Mouse (Mus musculus) hindbrain, embryonic 16.5 days (tissue): ENCODE measurements around the gene Atad2b. TPM values are rescaled to one million over a fixed set of nuclear protein-coding genes. Genes with fewer than 3 reads are reported as not detected.

ENCODE experiments used
- ATAC-seq: fragments of 200-750 bp; cut with Nextera tagmentation; 2 replicates; pipeline ENCODE4 v1.8.0; 2017; ENCODE audit warnings: moderate TSS enrichment, moderate library complexity
- H3K27ac ChIP-seq: fragments of 300-500 bp; sonication (generic); 2 replicates; pipeline ENCODE4 v1.5.1; 2014; ENCODE audit warnings: low read depth, mild to moderate bottlenecking, control low read depth, low read length, moderate library complexity
- H3K27me3 ChIP-seq: fragments of 300-500 bp; sonication (generic); replicated peaks from 2 replicates; pipeline ENCODE4 v1.6.1; 2014; ENCODE audit warnings: low read length; ENCODE audit not compliant: control insufficient read depth, insufficient read depth
- H3K36me3 ChIP-seq: fragments of 300-500 bp; sonication (generic); 2 replicates; pipeline ENCODE4 v1.6.1; 2014; ENCODE audit warnings: mild to moderate bottlenecking, low read length, moderate library complexity, mixed read lengths; ENCODE audit not compliant: control insufficient read depth, insufficient read depth
- H3K4me1 ChIP-seq: fragments of 300-500 bp; sonication (generic); 2 replicates; pipeline ENCODE4 v1.6.1; 2014; ENCODE audit warnings: low read depth, low read length; ENCODE audit not compliant: control insufficient read depth, insufficient read depth
- H3K4me2 ChIP-seq: fragments of 300-500 bp; sonication (generic); 2 replicates; pipeline ENCODE4 v1.6.1; 2014; ENCODE audit warnings: mild to moderate bottlenecking, low read length, control low read depth, moderate library complexity
- H3K4me3 ChIP-seq: fragments of 300-500 bp; sonication (generic); 2 replicates; pipeline ENCODE4 v1.5.1; 2014; ENCODE audit warnings: mild to moderate bottlenecking, low read length, control low read depth, moderate library complexity
- H3K9ac ChIP-seq: fragments of 300-500 bp; sonication (generic); 2 replicates; pipeline ENCODE4 v1.6.1; 2014; ENCODE audit warnings: low read depth, mild to moderate bottlenecking, control low read depth, low read length, moderate library complexity
- H3K9me3 ChIP-seq: fragments of 300-500 bp; sonication (generic); 2 replicates; pipeline ENCODE4 v1.6.1; 2014; ENCODE audit warnings: mild to moderate bottlenecking, low read length, moderate library complexity; ENCODE audit not compliant: control insufficient read depth
- WGBS: fragments of 180-500 bp; shearing (Covaris S2); extraction: QIAGEN DNeasy Blood & Tissue Kit; methylation state at CpG from one replicate; pipeline ENCODE4 v1.1.7; 2014; 5-methylcytosine and 5-hydroxymethylcytosine counted together
- polyA plus RNA-seq: library from polyadenylated mRNA; unstranded; fragments of >200 nt; fragmentation: Nextera tagmentation; extraction: Ambion mirVana; gene quantifications from 2 replicates; pipeline ENCODE4 v1.2.1, GENCODE M21; 2015

The Atad2b gene
- polyA plus RNA-seq, 1 experiment from 2014 or later, result 5.9 TPM

- H3K27ac ChIP-seq, result no peak overlapping the region
- no peak overlapping the region for H3K4me2 ChIP-seq
- ATAC-seq, result peak; percentile 34
- no peaks in the 10 kb centered on the region for H3K27me3 ChIP-seq
- no peaks in the 10 kb centered on the region for H3K9me3 ChIP-seq
- H3K9ac ChIP-seq, result no peak overlapping the region
- WGBS, result 68% methylated on average over 10 of the region's 10 CpGs
- H3K4me3 ChIP-seq, result no peak overlapping the region
- no peaks in the 10 kb centered on the region for H3K4me1 ChIP-seq
- no peaks in the 10 kb centered on the region; the same call in none of the 2 replicates for H3K36me3 ChIP-seq
Measured at GRCm38 (mm10) chr12:5025226-5025861, 108.2 kb downstream of the Atad2b start.

- WGBS, result 87% methylated on average over 5 of the region's 5 CpGs
- Histone ChIP-seq H3K4me2 (no peak overlapping the region), H3K9me3 (no peaks in the 10 kb centered on the region), H3K27ac (no peak overlapping the region), H3K27me3 (no peaks in the 10 kb centered on the region), H3K36me3 (peaks cover 9% of the 10 kb centered on the region), H3K4me3 (no peak overlapping the region), H3K9ac (no peak overlapping the region), H3K4me1 (no peaks in the 10 kb centered on the region)
- ATAC-seq, result no peak
Measured at GRCm38 (mm10) chr12:5029035-5029434, 111.9 kb downstream of the Atad2b start.

GRCm38 (mm10) chr12:5038008-5038407 lies 120.9 kb downstream of the Atad2b start:
- WGBS, result 94% methylated on average over 2 of the region's 2 CpGs
- no peak for ATAC-seq

GRCm38 (mm10) chr12:5044141-5044540 lies 127.0 kb downstream of the Atad2b start:
- H3K9ac ChIP-seq, result no peak overlapping the region
- WGBS, result 88% methylated on average over 15 of the region's 15 CpGs
- H3K36me3 ChIP-seq, result peaks cover 4% of the 10 kb centered on the region; the same call in 1 of the 2 replicates
- no peak overlapping the region for H3K4me3 ChIP-seq
- H3K9me3 ChIP-seq, result no peaks in the 10 kb centered on the region
- no peak overlapping the region for H3K4me2 ChIP-seq
- no peaks in the 10 kb centered on the region for H3K27me3 ChIP-seq
- ATAC-seq, result no peak
- H3K27ac ChIP-seq, result no peak overlapping the region
- H3K4me1 ChIP-seq, result no peaks in the 10 kb centered on the region

More at GRCm38 (mm10) chr12:5038008-5038407, 120.9 kb downstream of the Atad2b start:
- no peaks in the 10 kb centered on the region for H3K4me1 ChIP-seq
- H3K36me3 ChIP-seq, result no peaks in the 10 kb centered on the region; the same call in 1 of the 2 replicates
- H3K27ac ChIP-seq, result no peak overlapping the region
- H3K4me3 ChIP-seq, result no peak overlapping the region
- H3K27me3 ChIP-seq, result no peaks in the 10 kb centered on the region
- no peak overlapping the region for H3K9ac ChIP-seq
- no peak overlapping the region for H3K4me2 ChIP-seq
- H3K9me3 ChIP-seq, result no peaks in the 10 kb centered on the region

- no peak overlapping the region for H3K9ac ChIP-seq
- H3K27ac ChIP-seq, result no peak overlapping the region
- H3K36me3 ChIP-seq, result peaks cover 4% of the 10 kb centered on the region; the same call in 1 of the 2 replicates
- H3K27me3 ChIP-seq, result no peaks in the 10 kb centered on the region
- H3K4me2 ChIP-seq, result no peak overlapping the region
- ATAC-seq, result no peak
- H3K4me1 ChIP-seq, result no peaks in the 10 kb centered on the region
- 97% methylated on average over 4 of the region's 4 CpGs for WGBS
- peaks cover 15% of the 10 kb centered on the region for H3K9me3 ChIP-seq
- no peak overlapping the region for H3K4me3 ChIP-seq
Measured at GRCm38 (mm10) chr12:5048104-5048503, 131.0 kb downstream of the Atad2b start.

- ATAC-seq, result no peak
- Histone ChIP-seq H3K9me3 (no peaks in the 10 kb centered on the region), H3K4me2 (no peak overlapping the region), H3K27me3 (no peaks in the 10 kb centered on the region), H3K4me3 (no peak overlapping the region), H3K27ac (no peak overlapping the region), H3K36me3 (no peaks in the 10 kb centered on the region), H3K9ac (no peak overlapping the region), H3K4me1 (no peaks in the 10 kb centered on the region)
- 37% methylated on average over 3 of the region's 3 CpGs for WGBS
Measured at GRCm38 (mm10) chr12:5067590-5067989, 150.4 kb downstream of the Atad2b start.

GRCm38 (mm10) chr12:5070131-5070530 lies 153.0 kb downstream of the Atad2b start:
- Histone ChIP-seq H3K4me1 (no peaks in the 10 kb centered on the region), H3K9me3 (no peaks in the 10 kb centered on the region), H3K4me3 (no peak overlapping the region), H3K36me3 (no peaks in the 10 kb centered on the region), H3K9ac (no peak overlapping the region), H3K27ac (no peak overlapping the region), H3K4me2 (no peak overlapping the region), H3K27me3 (no peaks in the 10 kb centered on the region)
- 84% methylated on average over 3 of the region's 3 CpGs for WGBS
- ATAC-seq, result no peak

GRCm38 (mm10) chr12:5073191-5073590 lies 156.0 kb downstream of the Atad2b start:
- WGBS, result 89% methylated on average over 12 of the region's 12 CpGs
- no peak for ATAC-seq

GRCm38 (mm10) chr12:5081480-5081879 lies 164.3 kb downstream of the Atad2b start:
- no peaks in the 10 kb centered on the region for H3K4me1 ChIP-seq
- H3K27me3 ChIP-seq, result no peaks in the 10 kb centered on the region
- H3K9me3 ChIP-seq, result no peaks in the 10 kb centered on the region
- 81% methylated on average over 4 of the region's 4 CpGs for WGBS
- no peak for ATAC-seq
- no peak overlapping the region for H3K4me2 ChIP-seq
- H3K4me3 ChIP-seq, result no peak overlapping the region
- H3K27ac ChIP-seq, result no peak overlapping the region
- peaks cover 30% of the 10 kb centered on the region for H3K36me3 ChIP-seq
- no peak overlapping the region for H3K9ac ChIP-seq

More at GRCm38 (mm10) chr12:5073191-5073590, 156.0 kb downstream of the Atad2b start:
- no peak overlapping the region for H3K27ac ChIP-seq
- no peak overlapping the region for H3K4me2 ChIP-seq
- no peak overlapping the region for H3K4me3 ChIP-seq
- H3K27me3 ChIP-seq, result no peaks in the 10 kb centered on the region
- no peaks in the 10 kb centered on the region for H3K36me3 ChIP-seq
- no peak overlapping the region for H3K9ac ChIP-seq
- no peaks in the 10 kb centered on the region for H3K4me1 ChIP-seq
- H3K9me3 ChIP-seq, result no peaks in the 10 kb centered on the region
